In genomic region chr11:62744103-62744502, GRCm38 (mm10) we compare ENCODE assay signal across 9 mouse cellular contexts. TPM values are rescaled to one million over a fixed set of nuclear protein-coding genes. Genes with fewer than 3 reads are reported as not detected.
DNase-seq lines count a peak whose midpoint lies in the region; ATAC-seq and TF ChIP-seq lines count a peak whose summit lies in the region.
"Had no signal": no experiment of that assay in that cellular context is flagged by ENCODE, and none has a peak within 500 bp of the region (broad histone marks: within the 10 kb centered on the region; RNA-seq: fewer than 3 reads in every experiment).

No protein-coding gene starts in this region.

- H3K4me1 ChIP-seq in kidney, embryonic 16.5 days (ENCODE audit: insufficient read depth, low read length), result peaks cover 4% of the 10 kb centered on the region; the same call in 1 of the 2 replicates
- H3K4me1 ChIP-seq in limb, embryonic 14.5 days (ENCODE audit: control insufficient read depth, insufficient read depth, low read length), result no peaks in the 10 kb centered on the region

- 48% methylated on average over 5 of the region's 5 CpGs for WGBS in kidney, embryonic 16.5 days
- WGBS in limb, embryonic 14.5 days, result 42% methylated on average over 5 of the region's 5 CpGs

- no peak overlapping the region for H3K9ac ChIP-seq in kidney, embryonic 16.5 days (replicated peaks; ENCODE audit: low read length)
- H3K9ac ChIP-seq in limb, embryonic 14.5 days (ENCODE audit: low read depth, low read length, severe bottlenecking), result no peak overlapping the region

- no peaks in the 10 kb centered on the region for H3K36me3 ChIP-seq in kidney, embryonic 16.5 days (ENCODE audit: insufficient read depth, low read length)
- H3K36me3 ChIP-seq in limb, embryonic 14.5 days (ENCODE audit: control insufficient read depth, insufficient read depth, low read length), result no peaks in the 10 kb centered on the region

- H3K4me2 ChIP-seq in kidney, embryonic 16.5 days (replicated peaks; ENCODE audit: low read depth, low read length), result no peak overlapping the region
- H3K4me2 ChIP-seq in limb, embryonic 14.5 days (replicated peaks; ENCODE audit: low read depth, low read length, severe bottlenecking), result no peak overlapping the region

- H3K4me3 ChIP-seq in kidney, embryonic 16.5 days (ENCODE audit: low read length), result no peak overlapping the region
- H3K4me3 ChIP-seq in limb, embryonic 14.5 days (replicated peaks; ENCODE audit: low read length), result no peak overlapping the region

- H3K27me3 ChIP-seq in kidney, embryonic 16.5 days (ENCODE audit: insufficient read depth, low read length), result peaks cover 11% of the 10 kb centered on the region; the same call in 1 of the 2 replicates
- H3K27me3 ChIP-seq in limb, embryonic 14.5 days (ENCODE audit: control insufficient read depth, insufficient read depth, low read length), result 0 out of 2 replicates have a peak, but pooled peaks cover 3% of the 10 kb centered on the region

- ATAC-seq in CD4-positive, CD25-positive, alpha-beta regulatory T cell, adult 4 months, result peak; percentile 80
- ATAC-seq in kidney, embryonic 16.5 days (ENCODE audit: low FRiP score, low TSS enrichment), result peak; percentile 68; the same call in 1 of the 2 replicates
- peak; percentile 48; the same call in 1 of the 2 replicates for ATAC-seq in limb, embryonic 14.5 days (ENCODE audit: low FRiP score, low read depth)

- no peak overlapping the region for H3K27ac ChIP-seq in kidney, embryonic 16.5 days (ENCODE audit: low read length)
- H3K27ac ChIP-seq in limb, embryonic 14.5 days (replicated peaks; ENCODE audit: low read depth, low read length), result no peak overlapping the region

- DNase-seq in adrenal gland, adult (ENCODE audit: inconsistent age in 2 of 2, low spot score in 1 of 2), result peak; percentile 44 to 85
- peak; percentile 81 for DNase-seq in embryo, embryonic 10 days (ENCODE audit: low spot score)
- DNase-seq in gastrocnemius, postnatal 25 days, result peak; percentile 25
- DNase-seq in limb, embryonic 14.5 days (ENCODE audit: low spot score), result peak; percentile 75
- DNase-seq in ovary, postnatal 14 days (ENCODE audit: low spot score), result peak; percentile 56
- DNase-seq in thymus, postnatal 25 days, result peak; percentile 73

- no peaks in the 10 kb centered on the region for H3K9me3 ChIP-seq in kidney, embryonic 16.5 days (ENCODE audit: low read length)
- no peaks in the 10 kb centered on the region for H3K9me3 ChIP-seq in limb, embryonic 14.5 days (ENCODE audit: control insufficient read depth, low read length)

- no peak for TF ChIP-seq POLR2A in limb, embryonic 14.5 days (IDR thresholded peaks at IDR 0.05; ENCODE audit: borderline replicate concordance, extremely low read depth, insufficient read depth, insufficient read length)

RNA-seq across cellular contexts. Expression of gene Gm10428, which starts 8.8 kb away (rescaled TPM):
- polyA plus RNA-seq in CD4-positive, CD25-positive, alpha-beta regulatory T cell, adult 4 months (2017; shearing (Covaris generic)), result not detected
- total RNA-seq in gastrocnemius, postnatal 25 days (2021), result not detected
- not detected in 2 replicates for polyA plus RNA-seq in kidney, embryonic 16.5 days (2015; fragmentation: Nextera tagmentation; extraction: Ambion mirVana)
- not detected in 2 replicates for polyA plus RNA-seq in limb, embryonic 14.5 days (2012; rRNA removed)
- polyA plus RNA-seq in limb, embryonic 14.5 days (2014; fragmentation: Nextera tagmentation; extraction: Ambion mirVana), result not detected in 2 replicates
- total RNA-seq: gastrocnemius, postnatal 36 days had no signal

RNA-seq across cellular contexts. Expression of gene Zfp287, which starts 12.4 kb away (rescaled TPM):
- 10 to 100 TPM; 16.9 to 20.4 TPM for polyA plus RNA-seq in CD4-positive, CD25-positive, alpha-beta regulatory T cell, adult 4 months (2017; shearing (Covaris generic))
- total RNA-seq in gastrocnemius, postnatal 25 days (2021), result 1 to 10 TPM; 1.4 to 1.7 TPM
- polyA plus RNA-seq in kidney, embryonic 16.5 days (2015; fragmentation: Nextera tagmentation; extraction: Ambion mirVana), result 7.5 and 9.1 TPM in 2 replicates
- 7.7 and 8.9 TPM in 2 replicates for polyA plus RNA-seq in limb, embryonic 14.5 days (2012; rRNA removed)
- polyA plus RNA-seq in limb, embryonic 14.5 days (2014; fragmentation: Nextera tagmentation; extraction: Ambion mirVana), result 9.2 and 10.7 TPM in 2 replicates

RNA-seq across cellular contexts. Expression of gene Zfp286, which starts 45.2 kb away (rescaled TPM):
- polyA plus RNA-seq in CD4-positive, CD25-positive, alpha-beta regulatory T cell, adult 4 months (2017; shearing (Covaris generic)), result 1 to 10 TPM; 3.8 to 4.3 TPM
- 1 to 10 TPM in 1 of 2 experiments, under 1 TPM in 1; 0.95 to 1.1 TPM for total RNA-seq in gastrocnemius, postnatal 25 days (2021)
- polyA plus RNA-seq in kidney, embryonic 16.5 days (2015; fragmentation: Nextera tagmentation; extraction: Ambion mirVana), result 18.5 and 21.9 TPM in 2 replicates
- 14.0 and 17.0 TPM in 2 replicates for polyA plus RNA-seq in limb, embryonic 14.5 days (2012; rRNA removed)
- 22.2 and 31.9 TPM in 2 replicates for polyA plus RNA-seq in limb, embryonic 14.5 days (2014; fragmentation: Nextera tagmentation; extraction: Ambion mirVana)

Comparison
In these comparisons a context has a peak if more than half of its experiments do, and no peak if none do; other contexts are left out.
1. DNase-seq: peak in every context shown above with its lines; median percentile 81 in embryo, embryonic 10 days; 75 in limb, embryonic 14.5 days; 73 in thymus, postnatal 25 days; 64 in adrenal gland, adult; 56 in ovary, postnatal 14 days; 25 in gastrocnemius, postnatal 25 days.